Mouse (Mus musculus) limb, embryonic 12.5 days (tissue): Measurements from ENCODE around the gene F2rl3. TPM values are rescaled to one million over a fixed set of nuclear protein-coding genes. Genes with fewer than 3 reads are reported as not detected.

Source experiments
- ATAC-seq: fragments of 200-750 bp; cut with Nextera tagmentation; 2 replicates; pipeline ENCODE4 v1.8.0; 2017; ENCODE audit warnings: low read depth, moderate TSS enrichment; ENCODE audit not compliant: insufficient number of reproducible peaks, insufficient read depth, low FRiP score, low TSS enrichment
- H3K27ac ChIP-seq: fragments of 300-500 bp; sonication (generic); 2 replicates; pipeline ENCODE4 v1.5.1; 2016; ENCODE audit warnings: mild to moderate bottlenecking, moderate library complexity
- H3K27me3 ChIP-seq: fragments of 300-500 bp; sonication (generic); 2 replicates; pipeline ENCODE4 v1.6.1; 2016; ENCODE audit warnings: mild to moderate bottlenecking, moderate library complexity
- H3K36me3 ChIP-seq: fragments of 300-500 bp; sonication (generic); 2 replicates; pipeline ENCODE4 v1.6.1; 2016; ENCODE audit warnings: mild to moderate bottlenecking, moderate library complexity
- H3K4me1 ChIP-seq: fragments of 300-500 bp; sonication (generic); replicated peaks from 2 replicates; pipeline ENCODE4 v1.6.1; 2016
- H3K4me2 ChIP-seq: fragments of 300-500 bp; sonication (generic); 2 replicates; pipeline ENCODE4 v1.6.1; 2016; ENCODE audit warnings: mild to moderate bottlenecking, moderate library complexity
- H3K4me3 ChIP-seq: fragments of 300-500 bp; sonication (generic); replicated peaks from 2 replicates; pipeline ENCODE4 v1.5.1; 2016; ENCODE audit warnings: mild to moderate bottlenecking
- H3K9ac ChIP-seq: fragments of 300-500 bp; sonication (generic); replicated peaks from 2 replicates; pipeline ENCODE4 v1.6.1; 2016; ENCODE audit warnings: mild to moderate bottlenecking, moderate library complexity
- H3K9me3 ChIP-seq: fragments of 300-500 bp; sonication (generic); 2 replicates; pipeline ENCODE4 v1.6.1; 2016; ENCODE audit warnings: mild to moderate bottlenecking, moderate library complexity
- WGBS: fragments of 180-500 bp; shearing (Covaris S2); methylation state at CpG from one replicate; pipeline ENCODE4 v1.1.7; 2016; 5-methylcytosine and 5-hydroxymethylcytosine counted together
- polyA plus RNA-seq: library from polyadenylated mRNA; unstranded; fragments of >200 nt; fragmentation: Nextera tagmentation; extraction: Ambion mirVana; gene quantifications from 2 replicates; pipeline ENCODE4 v1.2.1, GENCODE M21; 2016

F2rl3 gene
- polyA plus RNA-seq, 1 experiment from 2014 or later, result 1.4 TPM

GRCm38 (mm10) chr8:72750266-72750665, 11.4 kb upstream of the F2rl3 start:
- no peak for ATAC-seq
- Histone ChIP-seq H3K36me3 (peaks cover 96% of the 10 kb centered on the region), H3K9ac (no peak overlapping the region), H3K4me3 (no peak overlapping the region), H3K27ac (no peak overlapping the region), H3K27me3 (no peaks in the 10 kb centered on the region), H3K9me3 (no peaks in the 10 kb centered on the region), H3K4me2 (no peak overlapping the region), H3K4me1 (no peaks in the 10 kb centered on the region)
- 88% methylated on average over 6 of the region's 6 CpGs for WGBS

DNA sequence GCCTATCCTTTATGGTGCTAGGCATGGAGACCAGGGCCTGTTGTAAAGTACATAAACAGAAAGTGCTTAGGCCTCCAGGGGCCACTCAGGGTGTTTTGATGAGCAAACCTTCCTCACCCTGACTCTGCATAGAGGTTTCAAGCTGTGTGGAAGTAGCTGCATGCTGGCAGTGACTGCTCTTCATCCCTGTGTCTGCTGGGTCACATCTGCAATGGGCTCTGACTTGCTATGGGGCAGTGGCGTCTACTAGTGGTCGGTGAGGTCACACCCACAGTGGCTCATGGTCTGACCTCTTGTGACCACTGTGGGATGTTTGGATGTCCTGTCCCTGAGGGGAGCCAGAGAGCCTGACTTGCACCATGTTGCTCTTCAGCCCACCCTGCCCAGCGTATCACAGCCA, 10.6 kb upstream of the F2rl3 start:
- Histone ChIP-seq H3K4me2 (no peak overlapping the region), H3K4me3 (no peak overlapping the region), H3K27ac (no peak overlapping the region), H3K9ac (no peak overlapping the region), H3K9me3 (no peaks in the 10 kb centered on the region), H3K4me1 (no peaks in the 10 kb centered on the region), H3K27me3 (no peaks in the 10 kb centered on the region), H3K36me3 (peaks cover 96% of the 10 kb centered on the region)
- no peak for ATAC-seq
- 81% methylated on average over 3 of the region's 3 CpGs for WGBS

DNA sequence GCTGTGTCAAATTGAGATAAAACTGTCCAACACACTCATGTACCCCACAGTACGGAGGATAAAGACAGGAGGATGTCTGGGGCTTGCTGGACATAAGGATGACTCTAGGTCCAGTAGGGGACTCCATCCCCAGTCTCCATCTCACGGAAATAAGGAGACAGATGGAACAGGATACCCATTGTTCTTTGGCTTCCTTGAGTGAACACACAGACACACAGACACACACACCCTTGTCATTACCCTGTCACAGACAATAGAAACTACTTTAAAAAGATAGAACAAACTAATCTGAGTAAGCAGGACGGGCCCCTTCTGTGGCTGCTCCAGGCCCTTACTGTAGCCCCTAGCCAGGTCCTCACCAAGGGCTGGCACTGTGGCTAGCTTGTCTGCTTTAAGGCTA, 9.4 kb upstream of the F2rl3 start:
- no peak for ATAC-seq
- WGBS, result 89% methylated on average over 3 of the region's 3 CpGs
- H3K4me2 ChIP-seq, result no peak overlapping the region
- no peak overlapping the region for H3K27ac ChIP-seq
- H3K4me3 ChIP-seq, result no peak overlapping the region
- no peaks in the 10 kb centered on the region for H3K27me3 ChIP-seq
- no peak overlapping the region for H3K9ac ChIP-seq
- peaks cover 96% of the 10 kb centered on the region for H3K36me3 ChIP-seq
- no peaks in the 10 kb centered on the region for H3K4me1 ChIP-seq
- H3K9me3 ChIP-seq, result no peaks in the 10 kb centered on the region

GRCm38 (mm10) chr8:72753165-72753564, 8.5 kb upstream of the F2rl3 start:
- ATAC-seq, result no peak
- no peak overlapping the region for H3K4me2 ChIP-seq
- WGBS, result 94% methylated on average over 9 of the region's 9 CpGs
- no peak overlapping the region for H3K4me3 ChIP-seq
- H3K36me3 ChIP-seq, result peaks cover 95% of the 10 kb centered on the region
- no peak overlapping the region for H3K27ac ChIP-seq
- no peaks in the 10 kb centered on the region for H3K27me3 ChIP-seq
- H3K4me1 ChIP-seq, result no peaks in the 10 kb centered on the region
- no peak overlapping the region for H3K9ac ChIP-seq
- H3K9me3 ChIP-seq, result no peaks in the 10 kb centered on the region

DNA sequence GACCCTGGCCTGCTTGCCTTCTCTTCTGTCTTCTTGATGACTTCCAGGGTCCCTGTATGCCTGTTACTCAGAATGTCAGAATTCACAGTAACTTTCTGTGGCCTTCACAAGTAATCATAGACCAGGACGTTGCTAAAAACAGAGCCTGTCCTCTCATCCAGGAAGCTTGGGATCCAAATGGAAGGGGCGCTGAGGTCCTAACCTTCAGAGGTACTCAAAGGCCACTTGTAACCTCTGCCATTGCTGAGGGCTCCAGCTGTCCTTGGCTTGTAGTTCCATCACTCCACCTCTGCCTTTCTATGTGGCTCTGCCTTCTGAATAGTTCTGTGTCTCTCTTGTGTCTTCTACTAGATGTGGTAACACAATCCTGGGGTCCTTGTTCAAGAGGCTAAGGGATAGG, 7.9 kb upstream of the F2rl3 start:
- Histone ChIP-seq H3K9me3 (no peaks in the 10 kb centered on the region), H3K9ac (no peak overlapping the region), H3K27ac (no peak overlapping the region), H3K4me3 (no peak overlapping the region), H3K36me3 (peaks cover 95% of the 10 kb centered on the region), H3K4me1 (no peaks in the 10 kb centered on the region), H3K4me2 (no peak overlapping the region), H3K27me3 (no peaks in the 10 kb centered on the region)
- WGBS, result 90% methylated on average over 2 of the region's 2 CpGs
- ATAC-seq, result no peak

DNA sequence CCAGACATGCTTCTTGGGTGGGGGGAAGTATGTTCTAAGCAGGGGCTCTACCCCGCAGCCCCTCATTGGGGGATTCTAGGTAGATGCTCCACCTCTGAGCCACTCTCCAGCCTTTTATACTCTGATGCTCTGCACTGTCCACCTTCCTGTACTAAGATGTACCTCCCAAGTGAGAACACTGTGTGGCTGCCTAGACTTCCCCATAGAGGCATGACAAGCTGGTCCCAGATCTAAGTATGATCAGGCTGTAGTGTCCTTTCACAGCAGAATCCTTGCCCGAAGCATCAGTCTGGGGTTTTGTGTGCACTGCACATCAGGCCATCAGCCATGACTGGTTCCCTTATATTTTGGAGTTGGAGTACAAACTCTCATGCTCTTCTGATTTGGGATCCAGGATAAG, 5.6 kb upstream of the F2rl3 start:
- Histone ChIP-seq H3K27ac (no peak overlapping the region), H3K4me1 (no peaks in the 10 kb centered on the region), H3K9ac (no peak overlapping the region), H3K27me3 (no peaks in the 10 kb centered on the region), H3K36me3 (peaks cover 84% of the 10 kb centered on the region), H3K4me3 (no peak overlapping the region), H3K4me2 (no peak overlapping the region), H3K9me3 (no peaks in the 10 kb centered on the region)
- 98% methylated on average over 2 of the region's 2 CpGs for WGBS
- no peak for ATAC-seq

- no peaks in the 10 kb centered on the region for H3K27me3 ChIP-seq
- no peaks in the 10 kb centered on the region for H3K4me1 ChIP-seq
- H3K9ac ChIP-seq, result no peak overlapping the region
- H3K9me3 ChIP-seq, result no peaks in the 10 kb centered on the region
- H3K36me3 ChIP-seq, result peaks cover 75% of the 10 kb centered on the region
- no peak overlapping the region for H3K4me2 ChIP-seq
- 96% methylated on average over 35 of the region's 35 CpGs for WGBS
- H3K27ac ChIP-seq, result no peak overlapping the region
- ATAC-seq, result no peak
- no peak overlapping the region for H3K4me3 ChIP-seq
These were observed 4.8 kb upstream of the F2rl3 start for GRCm38 (mm10) chr8:72756771-72757390.

GRCm38 (mm10) chr8:72757426-72758195, 4.1 kb upstream of the F2rl3 start:
- H3K9me3 ChIP-seq, result no peaks in the 10 kb centered on the region
- H3K4me3 ChIP-seq, result no peak overlapping the region
- 91% methylated on average over 15 of the region's 15 CpGs for WGBS
- H3K9ac ChIP-seq, result no peak overlapping the region
- H3K36me3 ChIP-seq, result peaks cover 68% of the 10 kb centered on the region
- H3K27me3 ChIP-seq, result no peaks in the 10 kb centered on the region
- H3K4me1 ChIP-seq, result no peaks in the 10 kb centered on the region
- no peak overlapping the region for H3K27ac ChIP-seq
- H3K4me2 ChIP-seq, result no peak overlapping the region
- no peak for ATAC-seq

GRCm38 (mm10) chr8:72758310-72758709, 3.4 kb upstream of the F2rl3 start:
- Histone ChIP-seq H3K4me1 (no peaks in the 10 kb centered on the region), H3K27me3 (no peaks in the 10 kb centered on the region), H3K9ac (no peak overlapping the region), H3K27ac (no peak overlapping the region), H3K9me3 (no peaks in the 10 kb centered on the region), H3K4me2 (no peak overlapping the region), H3K36me3 (peaks cover 61% of the 10 kb centered on the region), H3K4me3 (no peak overlapping the region)
- ATAC-seq, result no peak

- Histone ChIP-seq H3K4me1 (no peaks in the 10 kb centered on the region), H3K9ac (no peak overlapping the region), H3K27ac (no peak overlapping the region), H3K27me3 (no peaks in the 10 kb centered on the region), H3K4me2 (no peak overlapping the region), H3K9me3 (no peaks in the 10 kb centered on the region), H3K36me3 (peaks cover 46% of the 10 kb centered on the region), H3K4me3 (no peak overlapping the region)
- 85% methylated on average over 3 of the region's 3 CpGs for WGBS
- ATAC-seq, result no peak
These were observed 1.5 kb upstream of the F2rl3 start for GRCm38 (mm10) chr8:72760216-72760615.

GRCm38 (mm10) chr8:72762306-72762705, 626 bp downstream of the F2rl3 start:
- Histone ChIP-seq H3K9me3 (no peaks in the 10 kb centered on the region), H3K4me1 (no peaks in the 10 kb centered on the region; the same call in 1 of the 2 replicates), H3K27me3 (no peaks in the 10 kb centered on the region), H3K4me3 (no peak overlapping the region), H3K27ac (no peak overlapping the region), H3K4me2 (no peak overlapping the region), H3K36me3 (peaks cover 25% of the 10 kb centered on the region), H3K9ac (no peak overlapping the region)
- 88% methylated on average over 12 of the region's 12 CpGs for WGBS
- ATAC-seq, result no peak

- H3K9me3 ChIP-seq, result no peaks in the 10 kb centered on the region
- no peaks in the 10 kb centered on the region for H3K36me3 ChIP-seq
- H3K27me3 ChIP-seq, result no peaks in the 10 kb centered on the region
- H3K4me3 ChIP-seq, result no peak overlapping the region
- no peak for ATAC-seq
- no peak overlapping the region for H3K27ac ChIP-seq
- H3K4me1 ChIP-seq, result no peaks in the 10 kb centered on the region; the same call in 1 of the 2 replicates
- H3K4me2 ChIP-seq, result no peak overlapping the region
- no peak overlapping the region for H3K9ac ChIP-seq
- WGBS, result 71% methylated on average over 4 of the region's 4 CpGs
These were observed 4.0 kb downstream of the F2rl3 start for GRCm38 (mm10) chr8:72765696-72766095.
